Comparison of ENCODE assay signal across 22 mouse cellular contexts in the genomic region with DNA sequence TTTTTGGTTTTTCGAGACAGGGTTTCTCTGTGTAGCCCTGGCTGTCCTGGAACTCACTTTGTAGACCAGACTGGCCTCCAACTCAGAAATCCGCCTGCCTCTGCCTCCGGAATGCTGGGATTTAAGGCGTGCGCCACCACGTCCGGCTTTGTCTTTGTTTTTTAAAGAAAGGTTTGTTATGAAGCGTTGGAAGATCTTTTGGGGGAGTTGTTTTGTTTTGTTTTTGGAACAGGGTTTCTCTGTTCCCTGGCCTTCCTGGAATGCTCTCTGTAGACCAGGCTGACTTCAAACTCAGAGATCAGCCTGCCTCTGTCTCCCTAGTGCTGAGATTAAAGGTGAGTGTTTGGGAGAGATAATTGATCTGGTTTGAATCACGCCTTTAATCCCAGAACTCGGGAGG.
"Had no signal": no experiment of that assay in that cellular context is flagged by ENCODE, and none has a peak within 500 bp of the region (broad histone marks: within the 10 kb centered on the region; RNA-seq: fewer than 3 reads in every experiment).

No protein-coding gene starts in this region.

- H3K4me1 ChIP-seq: heart, embryonic 10.5 days had no signal

- H3K27ac ChIP-seq: embryonic facial prominence, embryonic 10.5 days; embryonic facial prominence, embryonic 12.5 days; embryonic facial prominence, embryonic 13.5 days; embryonic facial prominence, embryonic 15.5 days; forebrain, embryonic 10.5 days; forebrain, embryonic 12.5 days; forebrain, embryonic 13.5 days; forebrain, embryonic 15.5 days; gastrocnemius, adult 2 months; heart, adult 2 months; heart, embryonic 10.5 days had no signal

- H3K27me3 ChIP-seq: embryonic facial prominence, embryonic 12.5 days; embryonic facial prominence, embryonic 13.5 days; embryonic facial prominence, embryonic 15.5 days; forebrain, embryonic 12.5 days; forebrain, embryonic 13.5 days; forebrain, embryonic 15.5 days had no signal

- H3K4me3 ChIP-seq: embryonic facial prominence, embryonic 10.5 days; embryonic facial prominence, embryonic 12.5 days; embryonic facial prominence, embryonic 13.5 days; embryonic facial prominence, embryonic 15.5 days; erythroblast, embryonic 14.5 days; forebrain, embryonic 10.5 days; forebrain, embryonic 12.5 days; forebrain, embryonic 13.5 days; forebrain, embryonic 15.5 days; gastrocnemius, adult 2 months; heart, adult 2 months; heart, embryonic 10.5 days had no signal

- H3K9me3 ChIP-seq: embryonic facial prominence, embryonic 10.5 days; embryonic facial prominence, embryonic 12.5 days; embryonic facial prominence, embryonic 13.5 days; embryonic facial prominence, embryonic 15.5 days; forebrain, embryonic 10.5 days; forebrain, embryonic 12.5 days; forebrain, embryonic 13.5 days; forebrain, embryonic 15.5 days; heart, embryonic 10.5 days had no signal

- H3K9ac ChIP-seq: embryonic facial prominence, embryonic 12.5 days; embryonic facial prominence, embryonic 13.5 days; embryonic facial prominence, embryonic 15.5 days; forebrain, embryonic 12.5 days; forebrain, embryonic 13.5 days; forebrain, embryonic 15.5 days; forebrain, postnatal 0 days had no signal

- DNase-seq: cerebellum, postnatal 14 days; cerebellum, postnatal 25 days; cerebellum, postnatal 36 days; embryo, embryonic 11 days; forebrain, postnatal 0 days; gastrocnemius, adult 2 months; gastrocnemius, postnatal 10 days; gastrocnemius, postnatal 14 days; gastrocnemius, postnatal 25 days; gastrocnemius, postnatal 36 days; heart, adult 18-20 months; heart, adult 2 months had no signal
